Mouse (Mus musculus): ENCODE results near the gene Adamts14.

GRCm38 (mm10) chr10:61241961-61242421, 31.2 kb downstream of the Adamts14 start:
- TF ChIP-seq CTCF (IDR thresholded peaks at IDR 0.05; ENCODE audit: borderline replicate concordance, control insufficient read depth, extremely low read depth, insufficient read depth, low read length, poor library complexity) (no peak), POLR2A (IDR thresholded peaks at IDR 0.05; ENCODE audit: control insufficient read depth, extremely low read depth, insufficient read depth, low read length, poor library complexity) (no peak)

All from thymus, adult 2 months (tissue).